Mouse (Mus musculus) bone marrow, adult 2 months (tissue): ENCODE measurements around the gene Rxrb. TPM values are rescaled to one million over a fixed set of nuclear protein-coding genes. Genes with fewer than 3 reads are reported as not detected.

Experiments
- H3K27ac ChIP-seq: fragments of 200-500 bp; 2 replicates; pipeline ENCODE4 v1.5.1; 2012; ENCODE audit warnings: low read depth, mild to moderate bottlenecking, control low read depth, inconsistent platforms, low read length; ENCODE audit not compliant: control insufficient read depth, poor library complexity, insufficient read depth
- H3K4me1 ChIP-seq: fragments of 200-500 bp; 2 replicates; pipeline ENCODE4 v1.6.1; 2011; ENCODE audit warnings: low read length; ENCODE audit not compliant: control insufficient read depth, insufficient read depth
- H3K4me3 ChIP-seq: fragments of 200-500 bp; replicated peaks from 2 replicates; pipeline ENCODE3; 2011; ENCODE audit warnings: mild to moderate bottlenecking, low read depth, low read length, control low read depth; ENCODE audit not compliant: control insufficient read depth
- CTCF ChIP-seq: fragments of 200-500 bp; IDR thresholded peaks from 2 replicates; pipeline ENCODE4 v1.5.1; 2011; ENCODE audit warnings: low read length, control low read depth; ENCODE audit not compliant: control insufficient read depth, insufficient read depth
- POLR2A ChIP-seq: fragments of 200-500 bp; IDR thresholded peaks from 2 replicates; pipeline ENCODE4 v1.6.1; 2011; ENCODE audit warnings: low read depth, mild to moderate bottlenecking, control low read depth, low read length, borderline replicate concordance; ENCODE audit not compliant: control insufficient read depth
- WGBS: fragments of 180-500 bp; shearing (Covaris S2); methylation state at CpG from one replicate; pipeline ENCODE4 v1.1.7; 2018; 5-methylcytosine and 5-hydroxymethylcytosine counted together
- polyA plus RNA-seq: library from polyadenylated mRNA; stranded (reverse); fragments of >200 nt; gene quantifications from 2 replicates; pipeline ENCODE4 v1.2.4, GENCODE M21; 2011; ENCODE audit warnings: low replicate concordance; ENCODE audit not compliant: missing spikeins, insufficient read depth, insufficient read length

Gene Rxrb
- polyA plus RNA-seq, 1 experiment = 70.9 TPM

GRCm38 (mm10) chr17:34087386-34087785, 55.8 kb downstream of the Rxrb start:
- TF ChIP-seq POLR2A = no peak
- no peak for TF ChIP-seq CTCF
- Histone ChIP-seq H3K4me3 (no peak overlapping the region), H3K4me1 (0 out of 2 replicates have a peak, but pooled peaks cover 2% of the 10 kb centered on the region), H3K27ac (no peak overlapping the region)
- 42% methylated on average over 2 of the region's 2 CpGs for WGBS

Other genes with a start within 250 kb of the Rxrb start
- 3.4 and 7.4 TPM in 2 replicates for gene Angptl4, start 250.0 kb upstream of the Rxrb start, polyA plus RNA-seq
- gene Kank3, start 221.3 kb upstream of the Rxrb start, polyA plus RNA-seq = 23.0 and 52.7 TPM in 2 replicates
- gene Rps28, start 207.2 kb upstream of the Rxrb start, polyA plus RNA-seq = 900 and 1,879 TPM in 2 replicates
- gene Ndufa7, start 207.2 kb upstream of the Rxrb start, polyA plus RNA-seq = 68.0 and 157 TPM in 2 replicates
- 2.8 and 4.6 TPM in 2 replicates for gene Cd320, start 188.7 kb upstream of the Rxrb start, polyA plus RNA-seq
- gene Gm7029, start 158.0 kb upstream of the Rxrb start, polyA plus RNA-seq = not detected in 2 replicates
- 358 and 477 TPM in 2 replicates for gene Kifc1, start 141.2 kb upstream of the Rxrb start, polyA plus RNA-seq
- gene Platr17, start 126.7 kb upstream of the Rxrb start, polyA plus RNA-seq = 1.2 and 1.9 TPM in 2 replicates
- 26.4 and 42.3 TPM in 2 replicates for gene Daxx, start 122.4 kb upstream of the Rxrb start, polyA plus RNA-seq
- 75.8 and 87.3 TPM in 2 replicates for gene Tapbp, start 115.9 kb upstream of the Rxrb start, polyA plus RNA-seq
- gene Zbtb22, start 115.9 kb upstream of the Rxrb start, polyA plus RNA-seq = 21.2 and 26.3 TPM in 2 replicates
- gene Rgl2, start 102.3 kb upstream of the Rxrb start, polyA plus RNA-seq = 91.8 and 173 TPM in 2 replicates
- 75.9 and 89.6 TPM in 2 replicates for gene Pfdn6, start 91.5 kb upstream of the Rxrb start, polyA plus RNA-seq
- 20.4 and 21.4 TPM in 2 replicates for gene Wdr46, start 91.2 kb upstream of the Rxrb start, polyA plus RNA-seq
- gene B3galt4, start 80.3 kb upstream of the Rxrb start, polyA plus RNA-seq = 1.9 and 4.1 TPM in 2 replicates
- 13.7 and 23.1 TPM in 2 replicates for gene Vps52, start 76.0 kb upstream of the Rxrb start, polyA plus RNA-seq
- gene Rps18, start 75.8 kb upstream of the Rxrb start, polyA plus RNA-seq = 1,108 and 1,335 TPM in 2 replicates
- gene H2-K1, start 31.5 kb upstream of the Rxrb start, polyA plus RNA-seq = 698 and 1,240 TPM in 2 replicates
- 9.0 and 35.7 TPM in 2 replicates for gene Ring1, start 7.1 kb upstream of the Rxrb start, polyA plus RNA-seq
- 120 and 165 TPM in 2 replicates for gene H2-Ke6, start 3.8 kb upstream of the Rxrb start, polyA plus RNA-seq
- 51.4 and 84.6 TPM in 2 replicates for gene Slc39a7, start 130 bp upstream of the Rxrb start, polyA plus RNA-seq
- 10.7 and 12.6 TPM in 2 replicates for gene Col11a2, start 7.6 kb downstream of the Rxrb start, polyA plus RNA-seq
- 3.9 and 6.3 TPM in 2 replicates for gene H2-Oa, start 60.5 kb downstream of the Rxrb start, polyA plus RNA-seq
- gene H2-DMa, start 87.7 kb downstream of the Rxrb start, polyA plus RNA-seq = 14.2 and 38.5 TPM in 2 replicates
- gene Brd2, start 90.8 kb downstream of the Rxrb start, polyA plus RNA-seq = 118 and 172 TPM in 2 replicates
- 24.3 and 38.9 TPM in 2 replicates for gene H2-DMb2, start 111.5 kb downstream of the Rxrb start, polyA plus RNA-seq
- gene H2-DMb1, start 121.3 kb downstream of the Rxrb start, polyA plus RNA-seq = 42.1 and 59.8 TPM in 2 replicates
- gene Tap1, start 155.7 kb downstream of the Rxrb start, polyA plus RNA-seq = 34.1 and 55.9 TPM in 2 replicates
- gene Psmb9, start 156.0 kb downstream of the Rxrb start, polyA plus RNA-seq = 111 and 156 TPM in 2 replicates
- gene Psmb8, start 165.9 kb downstream of the Rxrb start, polyA plus RNA-seq = 35.3 and 68.8 TPM in 2 replicates
- gene Tap2, start 171.7 kb downstream of the Rxrb start, polyA plus RNA-seq = 50.7 and 54.8 TPM in 2 replicates
- 30.9 and 72.2 TPM in 2 replicates for gene H2-Ob, start 207.1 kb downstream of the Rxrb start, polyA plus RNA-seq
- 73.7 and 175 TPM in 2 replicates for gene H2-Ab1, start 225.9 kb downstream of the Rxrb start, polyA plus RNA-seq